Mouse (Mus musculus) midbrain, embryonic 13.5 days (tissue): ENCODE results near the gene Vegfa. TPM values are rescaled to one million over a fixed set of nuclear protein-coding genes. Genes with fewer than 3 reads are reported as not detected.

Experiments used
- ATAC-seq: fragments of 200-750 bp; cut with Nextera tagmentation; 2 replicates; pipeline ENCODE4 v1.8.0; 2017; ENCODE audit warnings: mild to moderate bottlenecking, moderate TSS enrichment, moderate library complexity
- H3K27ac ChIP-seq: fragments of 300-500 bp; sonication (generic); 2 replicates; pipeline ENCODE4 v1.5.1; 2015; ENCODE audit warnings: inconsistent platforms, mild to moderate bottlenecking, moderate library complexity
- H3K27me3 ChIP-seq: fragments of 300-500 bp; sonication (generic); 2 replicates; pipeline ENCODE4 v1.6.1; 2015; ENCODE audit warnings: mild to moderate bottlenecking, inconsistent platforms
- H3K36me3 ChIP-seq: fragments of 300-500 bp; sonication (generic); 2 replicates; pipeline ENCODE4 v1.6.1; 2015; ENCODE audit warnings: mild to moderate bottlenecking, inconsistent platforms
- H3K4me1 ChIP-seq: fragments of 300-500 bp; sonication (generic); replicated peaks from 2 replicates; pipeline ENCODE4 v1.6.1; 2015; ENCODE audit warnings: inconsistent platforms
- H3K4me2 ChIP-seq: fragments of 300-500 bp; sonication (generic); replicated peaks from 2 replicates; pipeline ENCODE4 v1.6.1; 2015; ENCODE audit warnings: moderate library complexity, mild to moderate bottlenecking, inconsistent platforms
- H3K4me3 ChIP-seq: fragments of 300-500 bp; sonication (generic); replicated peaks from 2 replicates; pipeline ENCODE4 v1.5.1; 2015; ENCODE audit warnings: mild to moderate bottlenecking, inconsistent platforms
- H3K9ac ChIP-seq: fragments of 300-500 bp; sonication (generic); replicated peaks from 2 replicates; pipeline ENCODE4 v1.6.1; 2015; ENCODE audit warnings: mild to moderate bottlenecking, inconsistent platforms
- H3K9me3 ChIP-seq: fragments of 300-500 bp; sonication (generic); 2 replicates; pipeline ENCODE4 v1.6.1; 2016; ENCODE audit warnings: mild to moderate bottlenecking, inconsistent platforms
- WGBS: fragments of 180-500 bp; shearing (Covaris S2); methylation state at CpG from one replicate; pipeline ENCODE4 v1.1.7; 2015; 5-methylcytosine and 5-hydroxymethylcytosine counted together
- polyA plus RNA-seq: library from polyadenylated mRNA; unstranded; fragments of >200 nt; fragmentation: Nextera tagmentation; extraction: Ambion mirVana; gene quantifications from 2 replicates; pipeline ENCODE4 v1.2.1, GENCODE M21; 2015

The Vegfa gene
- polyA plus RNA-seq, 1 experiment from 2014 or later = 3.4 TPM

DNA sequence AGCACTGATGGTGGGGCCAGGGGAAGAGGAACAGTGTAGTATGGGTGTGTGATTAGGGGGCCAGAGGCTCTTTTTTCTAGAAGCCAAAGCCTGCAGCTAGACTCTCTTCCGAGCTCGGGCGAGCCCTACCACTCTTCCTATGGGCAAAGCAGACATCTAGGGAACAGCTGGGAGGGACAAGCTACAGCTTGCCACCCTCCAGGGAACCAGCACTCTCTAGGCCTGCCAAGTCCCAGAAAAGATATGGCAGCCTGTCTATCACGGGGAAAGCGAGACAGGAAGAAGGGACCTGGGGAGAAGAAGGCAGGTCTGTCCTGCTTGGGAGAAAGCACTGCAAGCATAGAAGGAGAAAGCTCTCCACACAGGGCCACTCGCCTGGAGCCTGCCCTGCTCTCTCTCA, 9.2 kb downstream of the Vegfa start:
- Histone ChIP-seq H3K27me3 (no peaks in the 10 kb centered on the region), H3K36me3 (peaks cover 74% of the 10 kb centered on the region)
- ATAC-seq = no peak

DNA sequence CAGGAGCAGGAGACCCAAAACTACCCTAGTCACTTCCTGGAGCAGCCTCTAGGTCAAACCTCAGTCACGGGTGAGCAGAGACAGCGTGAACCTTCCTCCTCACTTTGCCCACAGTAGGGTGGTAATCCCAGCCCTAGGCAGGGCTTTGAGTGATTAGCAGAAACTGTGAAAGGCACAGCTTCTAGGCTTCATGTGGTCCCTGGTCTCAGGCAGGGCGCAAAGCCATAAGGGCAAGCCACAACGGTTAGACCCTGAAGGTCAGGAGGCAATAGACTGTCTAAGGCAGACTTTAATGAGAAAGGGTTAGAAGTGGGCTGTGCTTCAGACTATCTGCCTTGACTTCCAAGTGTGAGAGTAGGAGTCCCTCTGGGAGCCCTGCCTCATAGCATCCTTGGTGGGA, 9.7 kb downstream of the Vegfa start:
- Histone ChIP-seq H3K27ac (no peak overlapping the region), H3K4me1 (peaks cover 17% of the 10 kb centered on the region), H3K4me2 (no peak overlapping the region), H3K27me3 (no peaks in the 10 kb centered on the region), H3K9me3 (no peaks in the 10 kb centered on the region), H3K9ac (no peak overlapping the region; the same call in 1 of the 2 replicates), H3K36me3 (peaks cover 78% of the 10 kb centered on the region), H3K4me3 (no peak overlapping the region)
- 84% methylated on average over 4 of the region's 4 CpGs for WGBS
- ATAC-seq = no peak

More for the DNA sequence above, 9.2 kb downstream of the Vegfa start:
- Histone ChIP-seq H3K27ac (no peak overlapping the region), H3K4me1 (peaks cover 22% of the 10 kb centered on the region), H3K9me3 (no peaks in the 10 kb centered on the region), H3K4me3 (no peak overlapping the region), H3K9ac (no peak overlapping the region; the same call in 1 of the 2 replicates), H3K4me2 (no peak overlapping the region)
- WGBS = 94% methylated on average over 6 of the region's 6 CpGs

DNA sequence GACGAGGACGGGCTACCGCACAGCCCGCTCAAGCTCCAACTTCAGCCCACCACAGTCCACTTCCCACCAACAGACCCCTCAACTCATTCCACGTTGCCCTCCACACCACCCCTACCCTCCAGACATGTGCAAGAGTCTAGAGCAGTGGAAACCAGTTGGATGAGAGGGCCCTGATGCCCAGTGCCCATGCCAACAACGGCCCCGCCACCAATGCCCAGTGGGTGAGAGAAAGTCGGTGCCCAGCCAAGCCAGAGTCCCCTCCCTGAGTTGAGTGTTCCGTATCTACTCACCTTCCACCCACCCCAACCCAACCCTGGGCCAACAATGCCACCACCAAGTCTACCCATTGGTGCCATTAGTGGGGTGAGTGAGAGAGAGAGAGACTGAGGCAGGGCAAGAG, 10.4 kb downstream of the Vegfa start:
- Histone ChIP-seq H3K9ac (no peak overlapping the region), H3K4me2 (no peak overlapping the region), H3K4me3 (no peak overlapping the region), H3K9me3 (no peaks in the 10 kb centered on the region), H3K36me3 (peaks cover 79% of the 10 kb centered on the region), H3K27me3 (no peaks in the 10 kb centered on the region), H3K27ac (no peak overlapping the region), H3K4me1 (peaks cover 10% of the 10 kb centered on the region)
- WGBS = 95% methylated on average over 9 of the region's 9 CpGs
- ATAC-seq = no peak

DNA sequence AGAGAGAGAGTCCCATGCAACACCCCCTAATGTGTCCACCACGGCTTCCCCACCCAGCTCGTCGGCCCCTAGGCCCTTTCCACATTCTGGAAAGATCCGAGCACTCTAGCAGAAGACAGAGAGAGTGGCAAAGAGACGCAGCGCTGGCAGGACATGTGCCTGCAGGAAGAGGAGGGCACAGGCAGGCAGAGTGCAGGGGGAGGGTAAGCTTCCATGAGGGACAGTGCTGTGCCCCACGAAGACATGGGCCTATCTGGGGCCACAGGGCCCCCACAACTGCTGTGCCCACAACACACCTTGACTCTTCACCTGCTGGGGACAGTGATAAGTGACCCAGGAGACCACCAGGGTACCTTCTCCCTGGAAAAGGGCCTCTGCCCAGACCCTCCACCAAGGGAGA, 11.0 kb downstream of the Vegfa start:
- Histone ChIP-seq H3K4me2 (no peak overlapping the region), H3K27ac (no peak overlapping the region), H3K27me3 (no peaks in the 10 kb centered on the region), H3K36me3 (peaks cover 85% of the 10 kb centered on the region), H3K4me1 (peaks cover 4% of the 10 kb centered on the region; the same call in 1 of the 2 replicates), H3K4me3 (no peak overlapping the region), H3K9ac (no peak overlapping the region), H3K9me3 (no peaks in the 10 kb centered on the region)
- 97% methylated on average over 7 of the region's 7 CpGs for WGBS
- no peak for ATAC-seq

DNA sequence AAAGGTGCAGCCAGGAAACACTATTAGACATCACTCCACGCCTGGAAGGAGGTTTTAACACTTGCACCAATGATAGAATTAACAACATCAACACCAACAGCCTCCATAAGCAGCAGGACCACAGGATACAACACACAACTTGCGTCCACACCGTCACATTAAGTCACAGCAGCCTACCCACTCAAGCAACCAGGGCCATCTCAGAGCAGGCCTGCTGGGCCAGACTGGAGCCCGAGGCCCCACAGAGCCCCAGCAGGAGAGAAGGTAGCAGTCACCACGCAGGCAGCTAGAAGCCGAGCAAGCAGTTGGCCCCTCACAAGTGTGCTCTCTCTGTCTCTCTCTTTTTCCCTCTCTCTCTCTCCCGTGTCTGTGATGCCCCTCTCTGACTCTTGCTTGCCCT, 11.6 kb downstream of the Vegfa start:
- Histone ChIP-seq H3K9ac (no peak overlapping the region), H3K36me3 (peaks cover 90% of the 10 kb centered on the region), H3K4me3 (no peak overlapping the region), H3K27me3 (no peaks in the 10 kb centered on the region), H3K4me1 (no peaks in the 10 kb centered on the region), H3K9me3 (no peaks in the 10 kb centered on the region), H3K27ac (no peak overlapping the region), H3K4me2 (no peak overlapping the region)
- ATAC-seq = no peak
- 73% methylated on average over 7 of the region's 7 CpGs for WGBS

DNA sequence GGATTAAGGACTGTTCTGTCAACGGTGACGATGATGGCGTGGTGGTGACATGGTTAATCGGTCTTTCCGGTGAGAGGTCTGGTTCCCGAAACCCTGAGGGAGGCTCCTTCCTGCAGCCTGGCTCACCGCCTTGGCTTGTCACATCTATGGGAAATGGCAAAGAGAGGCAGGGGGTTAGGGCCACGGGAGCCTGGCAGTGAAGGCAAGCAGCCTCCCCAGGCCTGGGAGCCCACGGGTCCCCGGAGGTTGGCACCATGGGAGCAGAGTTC, 13.5 kb downstream of the Vegfa start:
- H3K27ac ChIP-seq = no peak overlapping the region
- 90% methylated on average over 10 of the region's 10 CpGs for WGBS

DNA sequence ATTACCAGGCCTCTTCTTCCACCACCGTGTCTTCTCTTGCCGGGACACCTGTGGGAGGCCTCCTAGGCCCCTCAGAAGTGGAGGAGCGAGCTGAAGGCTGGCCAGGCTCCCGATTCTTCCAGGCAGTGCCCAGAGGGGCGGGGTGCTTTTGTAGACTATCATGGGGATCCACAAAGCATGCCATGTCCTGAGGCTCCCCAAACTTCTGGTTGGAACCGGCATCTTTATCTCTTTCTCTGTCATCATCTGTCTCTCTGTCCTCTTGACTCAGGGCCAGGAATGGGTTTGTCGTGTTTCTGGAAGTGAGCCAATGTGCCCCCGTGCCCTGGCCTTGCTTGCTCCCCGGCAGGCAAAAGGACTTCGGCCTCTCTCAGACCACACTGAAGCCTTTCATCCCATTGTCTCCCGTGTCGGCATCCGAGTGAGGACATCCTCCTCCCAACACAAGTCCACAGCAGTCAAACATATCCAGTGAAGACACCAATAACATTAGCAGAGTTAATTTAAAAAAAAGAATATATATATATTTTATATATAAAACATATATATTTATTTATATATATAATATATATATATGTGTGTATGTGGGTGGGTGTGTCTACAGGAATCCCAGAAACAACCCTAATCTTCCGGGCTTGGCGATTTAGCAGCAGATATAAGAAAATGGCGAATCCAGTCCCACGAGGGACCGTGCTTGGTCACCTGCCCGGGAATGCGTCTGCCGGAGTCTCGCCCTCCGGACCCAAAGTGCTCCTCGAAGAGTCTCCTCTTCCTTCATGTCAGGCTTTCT, 14.0 kb downstream of the Vegfa start:
- Histone ChIP-seq H3K9me3 (no peaks in the 10 kb centered on the region), H3K4me3 (no peak overlapping the region), H3K27ac (no peak overlapping the region), H3K9ac (no peak overlapping the region), H3K4me2 (no peak overlapping the region), H3K36me3 (peaks cover 72% of the 10 kb centered on the region), H3K4me1 (no peaks in the 10 kb centered on the region), H3K27me3 (no peaks in the 10 kb centered on the region)
- 76% methylated on average over 24 of the region's 24 CpGs for WGBS
- no peak for ATAC-seq

More for the DNA sequence above, 13.5 kb downstream of the Vegfa start:
- Histone ChIP-seq H3K9ac (no peak overlapping the region), H3K9me3 (no peaks in the 10 kb centered on the region), H3K4me3 (no peak overlapping the region), H3K4me1 (no peaks in the 10 kb centered on the region), H3K36me3 (peaks cover 77% of the 10 kb centered on the region), H3K4me2 (no peak overlapping the region), H3K27me3 (no peaks in the 10 kb centered on the region)
- ATAC-seq = no peak

DNA sequence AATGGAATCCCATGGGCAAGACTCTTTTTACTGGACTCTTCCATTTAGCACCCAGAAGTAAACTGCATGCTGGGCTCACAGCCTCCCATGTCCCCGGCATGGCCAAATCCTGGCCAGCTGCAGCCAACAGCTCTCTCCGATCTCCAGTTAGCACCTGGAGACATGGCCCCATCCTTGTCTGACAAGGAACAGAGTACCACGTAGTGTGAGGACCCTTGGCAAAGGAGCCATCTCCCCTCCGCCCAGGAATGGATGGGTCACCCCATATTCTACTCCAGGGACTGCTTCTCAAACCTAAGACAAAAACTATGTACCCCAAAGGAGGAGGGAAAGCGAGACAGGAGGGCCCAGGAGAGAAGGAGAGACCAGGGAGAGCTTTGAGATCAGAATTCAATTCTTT, 15.6 kb downstream of the Vegfa start:
- Histone ChIP-seq H3K27me3 (no peaks in the 10 kb centered on the region), H3K27ac (no peak overlapping the region), H3K9me3 (no peaks in the 10 kb centered on the region), H3K4me1 (no peaks in the 10 kb centered on the region), H3K9ac (no peak overlapping the region), H3K4me2 (no peak overlapping the region), H3K36me3 (peaks cover 57% of the 10 kb centered on the region), H3K4me3 (no peak overlapping the region)
- no peak for ATAC-seq
- 89% methylated on average over 5 of the region's 5 CpGs for WGBS

DNA sequence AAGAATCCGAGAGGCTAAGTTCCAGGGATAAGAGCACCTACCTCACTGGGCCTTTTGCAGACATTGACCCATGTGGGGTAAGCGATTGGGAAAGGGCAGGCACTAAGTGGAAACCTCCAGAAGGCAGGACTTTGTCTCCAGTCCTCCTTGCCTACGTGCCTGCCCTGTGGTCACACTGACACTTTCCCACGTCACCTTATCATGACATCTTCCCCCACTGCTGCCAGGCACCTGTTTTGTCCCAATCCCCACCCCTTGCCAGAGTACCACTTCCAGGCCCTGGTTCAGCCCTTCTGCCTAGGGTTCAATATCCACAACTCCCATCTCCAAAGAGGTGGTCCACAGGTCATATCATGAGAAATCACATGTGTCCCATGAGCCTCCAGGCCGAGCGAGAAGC, 16.2 kb downstream of the Vegfa start:
- WGBS = 98% methylated on average over 6 of the region's 6 CpGs
- H3K9ac ChIP-seq = no peak overlapping the region
- H3K9me3 ChIP-seq = no peaks in the 10 kb centered on the region
- peaks cover 51% of the 10 kb centered on the region for H3K36me3 ChIP-seq
- H3K27me3 ChIP-seq = no peaks in the 10 kb centered on the region
- H3K27ac ChIP-seq = no peak overlapping the region
- no peak for ATAC-seq
- H3K4me1 ChIP-seq = no peaks in the 10 kb centered on the region
- no peak overlapping the region for H3K4me2 ChIP-seq
- H3K4me3 ChIP-seq = no peak overlapping the region

DNA sequence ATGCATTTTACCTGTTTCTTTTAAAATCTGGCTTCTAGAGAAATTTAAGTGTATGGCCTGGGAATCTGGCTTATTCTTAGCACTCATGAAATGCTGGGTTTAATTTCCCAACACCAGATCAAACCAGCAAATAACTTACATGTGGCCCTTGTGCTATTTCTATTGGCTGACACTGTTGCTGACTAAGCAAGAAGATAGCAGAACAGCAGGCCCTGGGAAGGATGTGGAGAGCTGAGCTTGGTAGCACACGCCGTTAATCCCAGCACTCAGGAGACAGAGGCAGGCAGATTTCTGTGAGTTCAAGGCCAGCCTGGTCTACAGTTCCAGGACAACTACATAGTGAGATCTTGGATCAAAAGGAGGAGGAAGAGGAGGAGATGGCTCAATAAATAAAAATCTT, 17.2 kb downstream of the Vegfa start:
- no peak overlapping the region for H3K27ac ChIP-seq
- no peaks in the 10 kb centered on the region for H3K9me3 ChIP-seq
- no peak overlapping the region for H3K9ac ChIP-seq
- H3K4me3 ChIP-seq = no peak overlapping the region
- H3K27me3 ChIP-seq = no peaks in the 10 kb centered on the region
- H3K36me3 ChIP-seq = peaks cover 40% of the 10 kb centered on the region
- 90% methylated on average over 2 of the region's 2 CpGs for WGBS
- H3K4me2 ChIP-seq = no peak overlapping the region
- ATAC-seq = no peak
- H3K4me1 ChIP-seq = 0 out of 2 replicates have a peak, but pooled peaks cover 2% of the 10 kb centered on the region

DNA sequence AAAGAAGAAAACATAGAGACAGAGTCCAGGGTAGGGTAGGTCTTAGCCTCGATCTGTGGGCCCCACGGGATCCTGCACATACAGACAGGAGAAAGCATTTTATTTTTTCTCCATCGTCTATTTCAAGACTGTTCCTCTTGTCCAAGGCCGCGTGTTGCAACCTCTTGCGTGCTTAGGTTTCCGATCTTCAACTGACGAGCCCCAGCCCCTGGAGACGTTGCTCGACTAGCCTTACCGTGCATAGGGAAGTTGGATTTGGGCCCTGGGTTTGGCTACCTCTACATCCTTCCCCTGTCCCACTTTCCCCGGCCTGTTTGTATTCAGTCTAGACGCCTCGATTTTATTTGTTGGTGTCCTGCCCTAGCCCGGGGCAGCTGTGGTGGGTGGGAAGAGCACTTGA, 18.6 kb downstream of the Vegfa start:
- Histone ChIP-seq H3K9ac (no peak overlapping the region), H3K36me3 (peaks cover 27% of the 10 kb centered on the region), H3K4me3 (no peak overlapping the region), H3K4me1 (0 out of 2 replicates have a peak, but pooled peaks cover 2% of the 10 kb centered on the region), H3K4me2 (no peak overlapping the region), H3K27ac (no peak overlapping the region), H3K27me3 (no peaks in the 10 kb centered on the region), H3K9me3 (no peaks in the 10 kb centered on the region)
- 92% methylated on average over 15 of the region's 15 CpGs for WGBS
- no peak for ATAC-seq

DNA sequence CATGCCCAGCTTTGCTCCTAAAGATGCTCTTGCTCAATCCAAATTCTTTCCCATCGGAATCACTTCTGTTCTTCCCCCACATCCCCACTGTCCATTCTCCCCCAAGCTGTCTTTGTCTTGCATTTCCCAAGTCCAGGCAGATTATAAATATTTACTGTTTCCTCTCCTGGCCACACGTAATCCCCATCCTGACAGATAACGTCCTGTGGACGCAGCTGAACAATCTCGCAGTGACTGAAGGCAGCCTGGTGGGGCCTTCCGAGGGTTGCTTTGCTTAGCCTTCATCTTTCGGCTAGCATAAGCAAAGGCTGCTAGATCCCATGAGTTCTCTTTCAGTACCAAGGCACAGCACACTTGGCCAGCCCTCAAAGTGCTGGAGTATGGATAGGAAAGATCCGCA, 20.0 kb downstream of the Vegfa start:
- Histone ChIP-seq H3K27me3 (no peaks in the 10 kb centered on the region), H3K4me2 (no peak overlapping the region), H3K4me1 (0 out of 2 replicates have a peak, but pooled peaks cover 2% of the 10 kb centered on the region), H3K27ac (no peak overlapping the region), H3K36me3 (peaks cover 18% of the 10 kb centered on the region), H3K9me3 (no peaks in the 10 kb centered on the region), H3K4me3 (no peak overlapping the region), H3K9ac (no peak overlapping the region)
- no peak for ATAC-seq
- 85% methylated on average over 8 of the region's 8 CpGs for WGBS

DNA sequence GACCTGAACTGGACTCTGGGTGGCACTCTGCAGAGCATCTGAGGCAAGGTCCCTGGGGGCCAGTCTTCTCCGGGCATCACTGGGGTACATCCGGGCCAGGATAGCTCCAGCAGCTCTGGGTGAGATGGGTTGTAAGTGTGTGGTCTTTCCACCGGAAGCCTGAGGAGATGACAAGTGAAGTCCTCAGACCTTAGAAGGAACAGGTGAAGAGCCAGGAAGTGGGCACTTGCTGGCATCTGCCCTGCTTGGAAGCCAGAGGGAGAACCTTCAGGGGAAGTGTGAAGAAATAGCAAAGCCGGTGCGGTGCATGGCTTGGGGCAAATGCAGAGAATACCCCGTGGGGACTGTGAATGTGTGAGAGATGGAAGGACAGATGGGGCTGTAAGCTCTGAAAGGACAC, 21.7 kb downstream of the Vegfa start:
- no peak overlapping the region for H3K27ac ChIP-seq
- no peaks in the 10 kb centered on the region for H3K9me3 ChIP-seq
- no peak overlapping the region for H3K9ac ChIP-seq
- ATAC-seq = no peak
- 0 out of 2 replicates have a peak, but pooled peaks cover 2% of the 10 kb centered on the region for H3K4me1 ChIP-seq
- 94% methylated on average over 6 of the region's 6 CpGs for WGBS
- no peaks in the 10 kb centered on the region for H3K27me3 ChIP-seq
- peaks cover 5% of the 10 kb centered on the region for H3K36me3 ChIP-seq
- H3K4me2 ChIP-seq = no peak overlapping the region
- H3K4me3 ChIP-seq = no peak overlapping the region
